Mouse (Mus musculus): ENCODE measurements around the gene Bcl9l. TPM values are rescaled to one million over a fixed set of nuclear protein-coding genes. Genes with fewer than 3 reads are reported as not detected.
A peak's percentile ranks its signal among the peaks of the same experiment; 100 is the strongest.

Gene Bcl9l
- polyA plus RNA-seq, 1 experiment from 2014 or later = 7.3 TPM

DNA sequence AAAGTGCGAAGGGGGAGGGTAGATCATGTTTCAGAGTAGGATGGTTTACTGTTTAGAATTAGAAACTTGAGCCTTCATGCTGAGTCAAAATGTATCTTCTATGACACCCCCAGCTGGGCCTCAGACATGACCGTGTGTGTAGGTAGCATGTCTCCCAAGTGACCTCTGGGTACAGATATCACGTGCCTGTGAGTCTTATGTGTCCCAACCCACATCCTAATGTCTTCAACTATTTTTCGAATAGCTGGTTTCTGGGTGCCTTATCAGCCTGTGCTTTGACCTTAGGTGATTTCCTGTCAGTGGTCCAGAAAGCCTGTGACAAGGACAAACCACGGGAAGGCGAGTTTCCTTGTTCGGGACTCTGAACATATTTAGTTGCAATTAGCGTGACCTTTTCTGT is 45.7 kb downstream of the Bcl9l start:
- Histone ChIP-seq H3K27ac (no peak overlapping the region), H3K4me1 (replicated peaks) (no peaks in the 10 kb centered on the region), H3K9me3 (peaks cover 3% of the 10 kb centered on the region; the same call in 1 of the 2 replicates), H3K4me3 (no peak overlapping the region), H3K27me3 (ENCODE audit: insufficient read depth, poor library complexity, severe bottlenecking) (no peaks in the 10 kb centered on the region), H3K36me3 (no peaks in the 10 kb centered on the region)
- whole genome bisulfite sequencing = 86% methylated on average over 8 of the region's 8 CpGs
- DNase-seq (ENCODE audit: low spot score) = no peak

DNA sequence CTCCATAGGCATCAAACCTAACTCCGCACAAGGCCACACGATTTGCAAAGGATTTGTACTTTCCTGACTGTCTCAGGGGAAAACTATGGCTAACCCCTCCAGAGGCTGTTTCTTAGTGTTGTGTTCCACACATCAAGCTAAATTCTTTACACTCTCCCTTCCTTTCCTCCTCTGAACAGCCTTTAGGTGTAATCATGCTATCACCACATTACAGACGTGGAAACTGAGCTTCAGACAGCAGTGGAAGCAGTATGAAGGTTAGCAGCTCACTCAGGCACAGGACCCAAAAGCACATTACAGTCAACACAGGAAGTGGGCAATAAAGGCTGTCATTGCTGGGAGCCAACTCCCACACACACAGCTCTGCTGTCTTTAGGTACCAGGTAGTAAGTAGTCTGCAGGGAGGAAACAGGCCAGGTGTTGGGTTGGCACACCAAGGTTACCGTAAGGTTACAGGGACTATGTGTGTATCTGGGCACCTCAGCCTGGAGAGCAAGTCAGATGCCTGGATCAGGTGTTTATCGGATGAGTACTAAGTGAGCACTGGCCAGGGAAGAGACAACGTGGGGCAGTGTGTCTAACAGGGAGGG is 50.5 kb downstream of the Bcl9l start:
- Histone ChIP-seq H3K36me3 (no peaks in the 10 kb centered on the region), H3K4me1 (replicated peaks) (peaks cover 8% of the 10 kb centered on the region; the same call in 1 of the 2 replicates), H3K4me3 (no peak overlapping the region), H3K27me3 (ENCODE audit: insufficient read depth, poor library complexity, severe bottlenecking) (no peaks in the 10 kb centered on the region), H3K27ac (no peak overlapping the region), H3K9me3 (peaks cover 3% of the 10 kb centered on the region; the same call in 1 of the 2 replicates)
- DNase-seq (ENCODE audit: low spot score) = no peak
- 89% methylated on average over 6 of the region's 6 CpGs for WGBS

DNA sequence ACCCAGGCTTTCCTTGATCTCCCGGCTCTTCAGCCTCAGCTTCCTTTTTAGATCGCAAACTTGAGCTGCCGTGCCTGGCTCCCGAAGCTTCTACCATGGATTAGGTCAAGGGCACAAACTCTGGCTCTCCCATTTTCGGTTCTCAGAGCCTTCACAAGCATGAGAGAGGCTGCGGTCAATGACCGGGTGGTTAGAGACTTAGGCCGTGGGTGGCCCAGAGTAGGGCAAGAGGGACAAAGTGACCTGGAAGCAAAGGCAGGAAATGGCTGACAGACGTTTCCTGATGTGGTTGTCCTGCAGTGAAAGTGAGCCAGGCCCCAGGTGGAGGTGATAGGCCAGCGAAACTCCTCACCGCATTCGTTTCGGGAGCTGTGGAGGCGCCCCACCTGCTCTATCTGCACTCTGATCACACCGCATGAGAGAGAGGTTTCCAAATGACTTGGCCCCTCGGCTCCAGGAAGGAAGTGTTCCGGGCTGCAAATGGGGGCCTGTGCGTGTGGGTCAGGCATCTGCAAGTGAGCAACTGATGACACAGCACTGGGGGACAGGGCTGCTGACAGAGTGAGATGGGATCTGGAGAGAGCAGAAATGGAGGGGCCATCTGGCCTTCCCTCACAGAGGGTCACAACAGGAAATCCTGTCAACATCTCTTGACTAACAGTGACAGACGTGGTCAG is 55.1 kb downstream of the Bcl9l start:
- no peaks in the 10 kb centered on the region for H3K9me3 ChIP-seq
- no peaks in the 10 kb centered on the region for H3K36me3 ChIP-seq
- H3K27ac ChIP-seq = no peak overlapping the region
- no peaks in the 10 kb centered on the region for H3K27me3 ChIP-seq (ENCODE audit: insufficient read depth, poor library complexity, severe bottlenecking)
- no peak overlapping the region for H3K4me3 ChIP-seq
- DNase-seq (ENCODE audit: low spot score) = peak; percentile 12
- 75% methylated on average over 19 of the region's 19 CpGs for WGBS
- H3K4me1 ChIP-seq (replicated peaks) = peaks cover 17% of the 10 kb centered on the region

DNA sequence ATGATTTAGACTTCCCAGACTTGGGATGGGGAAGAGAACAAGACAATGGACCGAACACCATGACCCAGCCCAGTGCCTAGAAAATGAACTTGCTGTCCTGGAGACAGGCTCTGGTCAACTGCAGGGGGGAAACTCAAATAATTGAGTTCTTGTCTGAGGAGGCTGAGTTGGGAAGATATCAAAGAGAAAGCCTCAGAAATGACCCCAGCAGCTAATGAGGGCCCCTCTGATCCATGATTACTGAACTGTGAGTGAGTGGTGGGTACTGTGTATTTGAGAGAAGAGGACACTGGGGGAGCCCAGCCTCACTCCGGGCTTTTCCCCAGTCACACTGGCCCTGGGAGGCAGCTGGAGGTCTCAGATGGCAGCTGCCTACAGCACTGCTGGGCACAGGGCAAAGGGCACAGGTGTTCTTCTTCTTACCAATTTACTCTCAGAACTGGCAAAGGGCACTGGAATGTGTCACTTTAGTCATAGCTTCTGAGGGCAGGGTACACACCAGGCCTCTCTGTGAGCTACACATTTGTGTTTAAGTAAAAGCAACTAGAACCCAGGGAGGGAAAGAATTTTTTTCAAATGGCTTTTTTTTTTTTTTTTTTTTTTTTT is 57.3 kb downstream of the Bcl9l start:
- no peak for DNase-seq (ENCODE audit: low spot score)
- H3K9me3 ChIP-seq = no peaks in the 10 kb centered on the region
- WGBS = 54% methylated on average over 2 of the region's 2 CpGs
- H3K27ac ChIP-seq = no peak overlapping the region
- peaks cover 17% of the 10 kb centered on the region for H3K4me1 ChIP-seq (replicated peaks)
- no peaks in the 10 kb centered on the region for H3K36me3 ChIP-seq
- H3K4me3 ChIP-seq = no peak overlapping the region
- H3K27me3 ChIP-seq (ENCODE audit: insufficient read depth, poor library complexity, severe bottlenecking) = no peaks in the 10 kb centered on the region

DNA sequence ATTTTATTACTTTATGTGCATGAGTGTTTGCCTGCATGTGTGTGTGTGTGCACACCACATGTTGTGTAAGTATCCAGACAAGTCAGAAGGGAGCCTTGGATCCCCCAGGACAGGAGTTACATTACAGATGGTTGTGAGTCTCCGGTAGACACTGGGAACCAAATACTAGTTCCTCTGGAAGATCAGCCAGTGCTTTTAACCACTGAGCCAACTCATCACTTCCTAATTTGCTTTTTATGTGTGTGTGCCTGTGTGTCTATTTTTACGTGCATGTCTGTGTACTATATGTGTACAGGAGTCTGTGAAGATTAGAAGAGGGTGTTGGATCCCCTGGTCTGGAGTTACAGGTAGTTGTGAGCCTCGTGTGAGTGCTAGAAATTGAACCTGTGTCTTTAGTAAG is 58.1 kb downstream of the Bcl9l start:
- WGBS = 88% methylated on average over 3 of the region's 3 CpGs
- DNase-seq (ENCODE audit: low spot score) = no peak
- Histone ChIP-seq H3K9me3 (no peaks in the 10 kb centered on the region), H3K27me3 (ENCODE audit: insufficient read depth, poor library complexity, severe bottlenecking) (no peaks in the 10 kb centered on the region), H3K27ac (no peak overlapping the region), H3K4me3 (no peak overlapping the region), H3K4me1 (replicated peaks) (peaks cover 17% of the 10 kb centered on the region), H3K36me3 (no peaks in the 10 kb centered on the region)

DNA sequence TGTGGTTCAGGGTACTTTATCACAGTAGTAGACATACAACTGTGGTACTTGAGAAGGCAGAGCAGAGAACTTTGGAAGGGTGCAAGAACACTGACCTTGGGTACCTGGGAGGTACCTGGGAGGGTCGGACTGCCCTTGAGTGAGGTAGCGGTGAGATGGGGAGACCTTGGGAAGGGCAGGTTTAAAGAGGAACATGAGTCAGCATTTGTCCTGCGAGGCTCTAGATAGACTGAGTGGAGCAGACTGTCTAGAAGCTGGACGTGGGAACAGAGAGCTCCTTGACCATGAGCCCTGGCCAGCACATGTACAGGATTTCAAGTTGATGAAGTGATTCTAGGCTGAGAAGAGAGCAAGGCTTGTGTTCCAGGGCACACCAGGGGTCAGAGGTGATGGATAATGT is 59.7 kb downstream of the Bcl9l start:
- Histone ChIP-seq H3K27ac (no peak overlapping the region), H3K36me3 (no peaks in the 10 kb centered on the region), H3K4me3 (no peak overlapping the region), H3K9me3 (no peaks in the 10 kb centered on the region), H3K4me1 (replicated peaks) (peaks cover 16% of the 10 kb centered on the region), H3K27me3 (ENCODE audit: insufficient read depth, poor library complexity, severe bottlenecking) (no peaks in the 10 kb centered on the region)
- WGBS = 82% methylated on average over 4 of the region's 4 CpGs
- no peak for DNase-seq (ENCODE audit: low spot score)

DNA sequence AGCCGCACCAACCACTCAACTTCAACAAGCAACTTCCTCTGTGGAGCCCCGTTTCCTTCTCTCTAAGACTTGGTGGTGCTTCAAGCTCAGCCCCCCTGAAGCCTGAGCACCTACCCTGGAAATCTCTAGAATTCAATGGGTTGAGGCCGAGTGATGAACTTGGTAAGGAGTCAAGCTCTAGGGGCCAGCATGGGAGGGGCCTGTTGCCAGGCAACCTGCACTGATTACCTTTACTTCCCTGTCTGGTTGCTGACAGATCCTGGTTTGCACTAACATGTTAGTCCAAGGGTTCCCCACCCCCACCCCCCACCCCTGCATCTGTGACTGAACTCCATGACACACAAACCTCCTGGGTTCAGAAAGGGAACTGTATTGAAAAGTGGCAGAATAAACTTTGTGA is 62.4 kb downstream of the Bcl9l start:
- Histone ChIP-seq H3K4me3 (no peak overlapping the region), H3K27me3 (ENCODE audit: insufficient read depth, poor library complexity, severe bottlenecking) (no peaks in the 10 kb centered on the region), H3K4me1 (replicated peaks) (peaks cover 1% of the 10 kb centered on the region; the same call in 1 of the 2 replicates), H3K27ac (no peak overlapping the region), H3K36me3 (no peaks in the 10 kb centered on the region), H3K9me3 (no peaks in the 10 kb centered on the region)
- 79% methylated on average over 3 of the region's 3 CpGs for WGBS
- DNase-seq (ENCODE audit: low spot score) = no peak

DNA sequence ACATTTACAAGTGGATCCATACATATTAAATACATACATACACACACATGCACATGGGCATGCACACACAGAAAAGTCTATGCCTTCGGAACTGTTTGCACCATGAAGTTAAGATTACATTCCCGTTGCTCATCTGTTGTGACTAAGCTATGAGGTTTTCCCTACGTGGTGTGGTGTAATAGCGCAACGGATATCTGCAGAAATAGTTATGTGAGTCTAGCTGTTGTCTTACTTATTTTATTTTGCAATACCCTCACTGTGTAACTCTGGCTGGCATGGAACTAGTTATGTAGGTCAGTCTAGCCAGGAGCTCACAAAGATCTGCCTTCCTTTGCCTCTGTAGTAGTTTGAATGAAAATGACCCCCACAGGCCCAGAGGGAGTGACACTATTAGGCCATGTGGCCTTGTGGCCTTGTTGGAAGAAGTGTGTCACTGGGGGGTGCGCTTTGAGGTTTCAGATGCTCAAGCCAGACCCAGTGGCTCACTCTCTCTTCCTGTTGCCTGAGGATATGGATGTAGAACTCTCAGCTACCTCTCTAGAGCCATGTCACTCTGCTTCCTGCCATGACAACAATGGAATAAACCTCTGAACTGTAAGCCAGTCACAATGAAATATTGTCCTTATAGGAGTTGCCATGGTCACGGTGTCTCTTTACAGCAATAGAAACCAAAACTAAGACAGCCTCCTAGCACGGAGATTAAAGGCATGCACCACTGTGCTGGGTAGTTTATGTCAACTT is 66.0 kb downstream of the Bcl9l start:
- DNase-seq (ENCODE audit: low spot score) = no peak
- WGBS = 92% methylated on average over 8 of the region's 8 CpGs
- no peaks in the 10 kb centered on the region for H3K36me3 ChIP-seq
- H3K4me3 ChIP-seq = no peak overlapping the region
- H3K9me3 ChIP-seq = no peaks in the 10 kb centered on the region
- no peaks in the 10 kb centered on the region for H3K4me1 ChIP-seq (replicated peaks)
- no peak overlapping the region for H3K27ac ChIP-seq
- H3K27me3 ChIP-seq (ENCODE audit: insufficient read depth, poor library complexity, severe bottlenecking) = no peaks in the 10 kb centered on the region

DNA sequence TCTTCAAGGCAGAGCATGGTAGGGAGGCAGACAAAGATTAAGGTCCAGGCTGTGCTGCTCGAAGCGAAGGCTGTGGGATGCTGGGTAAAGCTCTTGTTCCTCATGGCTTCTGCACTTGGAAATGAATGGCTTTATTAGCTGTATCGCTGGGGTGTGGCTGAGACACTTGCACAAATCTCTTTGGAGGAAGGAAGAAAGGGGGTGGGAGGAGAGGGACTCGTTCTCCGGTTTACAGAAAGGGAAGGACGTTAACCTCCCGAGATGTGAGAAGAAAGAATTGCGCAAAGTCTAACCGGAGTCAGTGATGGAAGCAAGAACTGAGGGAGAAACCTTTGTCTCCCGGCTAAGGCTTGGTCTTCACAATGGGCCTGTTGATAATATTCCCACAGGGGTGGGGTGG is 68.5 kb downstream of the Bcl9l start:
- H3K27me3 ChIP-seq (ENCODE audit: insufficient read depth, poor library complexity, severe bottlenecking) = no peaks in the 10 kb centered on the region
- DNase-seq (ENCODE audit: low spot score) = no peak
- H3K36me3 ChIP-seq = no peaks in the 10 kb centered on the region
- no peak overlapping the region for H3K27ac ChIP-seq
- no peaks in the 10 kb centered on the region for H3K4me1 ChIP-seq (replicated peaks)
- H3K9me3 ChIP-seq = no peaks in the 10 kb centered on the region
- H3K4me3 ChIP-seq = no peak overlapping the region
- WGBS = 88% methylated on average over 10 of the region's 10 CpGs

DNA sequence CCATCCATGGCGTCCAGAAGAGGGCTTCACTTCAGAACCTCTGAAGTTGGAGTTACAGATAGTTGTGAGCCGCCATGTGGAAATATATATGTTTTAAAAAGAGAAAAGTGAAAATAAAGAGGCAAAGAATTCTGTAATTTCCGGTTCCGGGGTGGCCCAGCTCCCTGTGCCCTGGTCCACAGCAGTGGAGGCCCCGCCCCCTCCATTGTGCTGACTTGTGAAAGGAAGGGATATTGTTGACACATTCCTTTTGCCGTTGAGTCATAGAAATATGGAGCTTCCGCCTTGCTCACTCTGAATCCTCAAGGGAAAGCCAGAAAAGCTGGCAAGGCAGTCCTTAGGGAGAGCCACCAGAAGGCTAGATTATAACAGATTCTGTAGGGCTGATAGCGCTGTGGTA is 69.5 kb downstream of the Bcl9l start:
- no peaks in the 10 kb centered on the region for H3K9me3 ChIP-seq
- H3K4me3 ChIP-seq = no peak overlapping the region
- H3K36me3 ChIP-seq = no peaks in the 10 kb centered on the region
- no peaks in the 10 kb centered on the region for H3K27me3 ChIP-seq (ENCODE audit: insufficient read depth, poor library complexity, severe bottlenecking)
- no peak overlapping the region for H3K27ac ChIP-seq
- no peaks in the 10 kb centered on the region for H3K4me1 ChIP-seq (replicated peaks)
- DNase-seq (ENCODE audit: low spot score) = no peak
- 83% methylated on average over 8 of the region's 8 CpGs for WGBS

Data from hindbrain, embryonic 10.5 days (tissue).